Mouse (Mus musculus): Measurements from ENCODE around the gene Gm42878.

GRCm38 (mm10) chr5:121500719-121501118, 44.6 kb downstream of the Gm42878 start:
- TF ChIP-seq POLR2A (IDR thresholded peaks at IDR 0.05; ENCODE audit: low read depth, low read length) (no peak), CTCF (IDR thresholded peaks at IDR 0.05; ENCODE audit: borderline replicate concordance, insufficient read depth, low read length) (no peak)

All from embryonic fibroblast, embryonic 13.5 days (primary cell).